Mouse (Mus musculus) right cerebral cortex, adult 18-20 months (tissue): Measurements from ENCODE around the gene Ugt1a9.

Source experiments
- DNase-seq: peaks from one replicate; pipeline ENCODE4 v3.0.0; 2022; ENCODE audit warnings: mixed read lengths

The Ugt1a9 gene

DNA sequence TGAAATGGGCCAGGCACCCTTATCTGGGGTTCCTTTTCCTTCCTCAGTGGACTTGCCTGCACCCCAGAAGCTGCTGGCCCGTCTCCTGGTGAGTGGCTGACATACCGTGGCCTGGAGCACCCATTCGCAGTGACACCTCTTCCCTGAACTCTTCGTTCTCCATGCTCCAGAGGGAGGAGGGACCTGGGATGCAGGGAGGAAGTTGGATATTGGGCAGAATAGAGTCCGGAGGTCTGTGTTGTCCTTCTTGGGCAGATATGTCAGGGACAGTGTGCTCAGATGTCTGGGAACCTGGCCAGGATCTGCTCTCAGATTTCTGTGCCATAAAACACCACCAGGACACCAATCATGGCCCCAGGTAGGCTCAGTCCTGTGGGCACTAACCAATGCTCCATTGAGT is 169.5 kb downstream of the Ugt1a9 start:
- no peak for DNase-seq

GRCm38 (mm10) chr1:88240579-88240978 is 170.0 kb downstream of the Ugt1a9 start:
- DNase-seq = no peak

DNA sequence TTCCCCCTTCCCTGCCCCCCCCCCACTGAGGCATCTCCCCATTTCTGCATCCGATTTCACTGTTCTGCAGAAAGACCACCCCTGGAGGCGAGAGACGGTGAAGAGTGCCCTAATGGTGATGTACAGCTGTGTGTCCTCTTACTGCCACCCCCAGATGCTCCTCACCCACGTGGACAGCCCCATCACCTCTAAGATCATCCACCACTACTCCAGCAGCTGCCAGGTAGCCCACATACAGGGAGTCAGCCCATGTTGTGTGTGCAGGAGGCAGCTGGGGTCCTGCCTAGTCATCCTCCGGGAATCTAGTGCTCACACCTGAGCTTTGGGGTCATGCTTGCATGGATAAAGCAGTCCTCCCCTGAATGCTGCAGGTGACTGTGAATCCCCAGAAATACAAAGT is 173.3 kb downstream of the Ugt1a9 start:
- no peak for DNase-seq

DNA sequence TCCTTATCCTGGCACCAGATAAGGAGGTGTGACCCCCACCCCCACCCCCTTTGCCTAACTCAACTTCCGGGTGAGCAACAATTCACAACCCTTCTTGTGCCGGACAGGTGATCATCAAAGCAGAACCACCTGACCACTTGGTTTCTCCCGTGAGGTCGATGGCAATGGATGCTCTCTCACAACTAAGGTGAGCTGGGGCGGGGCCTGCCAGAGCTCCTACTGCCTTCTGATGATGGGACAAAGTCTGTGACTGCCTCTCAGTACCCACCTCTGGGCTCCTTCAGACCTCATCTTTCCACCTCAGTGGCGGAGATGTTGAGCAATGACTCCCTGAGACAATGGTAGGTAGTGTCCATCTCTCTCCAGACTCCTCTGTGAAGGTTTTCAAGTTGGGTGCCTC is 175.3 kb downstream of the Ugt1a9 start:
- DNase-seq = no peak

DNA sequence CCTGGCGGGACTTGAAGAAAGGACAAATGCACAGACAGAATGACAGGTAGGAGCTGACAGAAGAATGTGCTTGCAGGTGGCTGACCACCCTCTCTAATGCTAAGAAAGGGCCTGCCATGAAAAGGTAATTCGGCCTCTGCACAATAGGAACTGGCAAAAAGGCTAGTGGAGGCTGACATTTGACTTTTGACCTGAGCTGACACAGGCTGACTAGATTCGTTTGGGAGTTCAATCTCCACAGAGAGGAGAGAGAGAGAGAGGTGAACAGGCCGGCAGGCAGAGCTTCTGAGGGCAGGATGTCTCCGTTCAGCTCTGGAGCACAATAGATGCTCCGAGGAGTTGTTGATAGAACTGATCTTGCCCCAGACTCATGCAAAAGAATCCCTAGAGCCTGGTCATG is 175.8 kb downstream of the Ugt1a9 start:
- no peak for DNase-seq

GRCm38 (mm10) chr1:88247660-88248059 is 177.1 kb downstream of the Ugt1a9 start:
- DNase-seq = no peak

DNA sequence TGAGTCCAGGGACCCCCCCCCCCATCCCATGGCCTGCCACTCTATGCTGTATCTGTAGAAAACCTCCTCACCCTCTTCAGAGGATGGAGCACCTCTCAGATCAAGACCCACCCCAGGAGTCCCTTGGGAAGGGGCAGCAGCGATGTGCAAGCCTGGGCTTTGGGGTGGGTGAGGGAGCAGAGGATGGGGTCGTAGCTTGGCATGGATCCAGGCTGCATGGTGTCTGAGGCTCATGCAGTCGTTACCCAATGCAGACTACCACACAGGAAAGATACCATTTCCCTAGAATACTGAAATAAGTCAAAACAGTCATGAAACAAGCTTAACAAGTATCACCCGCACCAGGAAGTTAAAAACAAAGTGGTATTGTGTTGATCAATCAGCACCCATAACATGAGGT is 178.1 kb downstream of the Ugt1a9 start:
- DNase-seq = no peak

GRCm38 (mm10) chr1:88249596-88249995 is 179.0 kb downstream of the Ugt1a9 start:
- DNase-seq = no peak

- no peak for DNase-seq
Observed at GRCm38 (mm10) chr1:88250023-88250422, 179.4 kb downstream of the Ugt1a9 start.

GRCm38 (mm10) chr1:88253106-88253505 is 182.5 kb downstream of the Ugt1a9 start:
- no peak for DNase-seq

GRCm38 (mm10) chr1:88253540-88253939 is 182.9 kb downstream of the Ugt1a9 start:
- no peak for DNase-seq

DNA sequence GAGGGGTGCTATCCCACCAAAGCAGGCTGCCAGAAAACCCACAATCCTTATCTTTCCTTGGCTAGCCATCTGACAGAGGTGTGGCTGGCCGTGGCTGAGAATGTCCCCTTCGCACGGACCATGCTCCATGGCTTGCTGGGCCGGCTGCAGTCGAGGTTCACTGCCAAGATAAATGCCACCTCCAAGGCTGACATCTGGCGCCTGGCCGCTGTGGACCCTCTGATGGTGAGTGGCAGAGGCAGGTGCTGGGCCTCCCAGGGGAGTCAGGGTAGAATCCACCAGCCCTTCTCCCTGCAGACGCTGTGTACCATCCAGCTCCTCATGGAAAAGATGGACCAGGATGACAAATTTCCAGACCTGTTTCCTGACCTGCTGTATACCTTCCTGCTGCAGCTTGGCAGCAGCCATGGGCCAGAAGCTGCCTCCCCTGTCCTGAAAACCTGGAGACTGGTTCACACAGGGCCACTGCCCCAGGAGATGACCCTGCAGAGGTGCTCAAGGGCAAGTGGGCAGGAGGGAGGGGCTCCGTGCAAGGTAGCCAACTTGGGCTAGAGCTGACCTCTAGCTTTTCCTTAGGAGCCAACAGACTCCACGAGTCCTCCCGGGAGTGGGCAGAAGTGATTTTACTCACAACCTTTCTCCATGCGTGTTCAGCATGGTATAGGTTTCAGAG is 184.3 kb downstream of the Ugt1a9 start:
- no peak for DNase-seq

DNA sequence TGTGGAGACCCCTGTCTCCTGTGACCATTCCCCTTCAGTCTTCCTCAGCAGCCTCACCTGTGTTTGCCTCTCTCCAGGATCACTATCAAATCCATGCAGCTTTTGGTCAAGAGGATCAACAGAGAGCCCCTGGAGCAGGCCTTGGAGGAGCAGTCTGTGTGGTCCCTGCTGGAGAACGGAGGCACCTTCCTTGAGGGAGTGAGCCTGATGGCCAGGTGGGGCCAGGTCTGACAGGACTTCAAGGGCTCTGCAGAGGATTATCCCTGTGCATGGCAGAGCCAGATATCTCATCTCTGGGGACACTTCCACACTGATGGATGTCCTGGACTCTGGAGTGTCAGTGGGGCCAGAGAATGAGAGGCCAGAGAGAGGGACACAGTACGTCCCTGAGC is 184.9 kb downstream of the Ugt1a9 start:
- DNase-seq = no peak

DNA sequence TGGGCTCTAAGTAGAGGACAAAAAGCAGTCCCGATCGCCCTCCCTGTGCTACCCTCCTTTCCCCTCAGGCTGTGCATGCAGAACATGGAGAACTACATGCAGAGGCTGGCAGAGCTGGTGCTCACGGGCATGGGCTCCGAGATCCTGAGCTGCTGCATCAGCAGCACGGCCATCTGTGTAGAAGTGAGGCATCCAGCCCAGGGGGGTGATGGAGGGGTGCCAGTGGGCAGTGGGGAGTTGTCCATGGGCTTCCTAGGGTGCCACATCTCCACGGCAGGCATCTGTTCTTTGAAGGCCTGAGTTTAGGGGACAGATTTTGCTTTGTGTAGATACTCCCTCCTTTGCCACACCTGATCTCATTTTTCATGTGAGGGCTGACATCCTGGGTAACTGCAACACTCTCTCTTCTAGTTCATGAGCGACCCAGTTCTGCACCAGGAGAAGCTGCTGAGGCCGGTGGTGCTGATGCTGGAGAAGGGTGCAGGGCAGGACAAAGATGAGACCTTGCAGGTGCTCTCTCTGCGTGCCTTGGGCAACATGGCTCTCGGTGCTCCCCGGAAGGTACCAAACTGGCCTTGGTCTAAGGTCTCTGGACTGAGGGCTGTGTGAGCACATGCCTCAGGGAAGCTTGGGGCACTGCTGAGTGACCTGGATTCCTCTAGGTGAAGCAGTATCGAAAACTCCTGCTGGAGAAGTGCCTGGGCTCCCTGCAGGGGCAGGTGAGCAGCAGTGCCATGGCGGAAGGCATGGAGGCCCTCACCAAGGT is 185.6 kb downstream of the Ugt1a9 start:
- no peak for DNase-seq

DNA sequence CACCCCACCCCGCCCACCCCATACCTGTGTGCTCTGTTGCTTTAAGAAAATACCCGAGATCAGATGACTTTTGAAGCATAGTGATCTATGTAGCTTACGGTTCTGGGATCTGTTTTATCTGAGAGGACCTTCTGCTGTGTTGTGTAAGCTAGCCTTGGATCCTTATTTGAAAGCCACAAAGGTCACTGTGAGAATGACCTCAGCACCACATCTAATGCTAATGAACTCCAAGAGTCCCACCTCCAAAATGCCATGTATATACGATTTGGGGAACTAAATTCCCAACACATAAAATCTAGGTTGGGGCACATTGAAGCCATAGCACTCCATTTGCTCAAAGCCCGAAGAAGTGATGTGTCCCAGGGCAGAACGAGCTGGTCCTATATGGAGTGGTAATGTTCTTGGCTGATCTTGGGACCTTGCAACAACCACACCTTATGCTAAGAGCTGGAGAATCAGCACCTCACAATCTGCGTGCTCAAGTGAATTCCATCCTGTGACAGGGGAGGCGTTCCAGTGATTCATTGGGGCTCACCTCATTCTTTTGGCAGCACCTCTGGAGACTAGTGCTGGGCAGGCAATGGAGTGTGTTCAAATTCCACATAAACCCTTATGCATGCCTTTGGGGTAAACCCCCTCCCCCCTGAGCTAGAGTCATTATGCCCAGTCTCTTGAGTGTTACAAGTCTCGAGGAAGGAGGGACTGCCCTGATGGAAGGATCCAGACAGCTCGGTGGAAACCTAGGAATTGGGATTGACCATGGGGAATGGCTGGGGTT is 186.5 kb downstream of the Ugt1a9 start:
- DNase-seq = no peak

- no peak for DNase-seq
Observed at GRCm38 (mm10) chr1:88257681-88258080, 187.1 kb downstream of the Ugt1a9 start.

DNA sequence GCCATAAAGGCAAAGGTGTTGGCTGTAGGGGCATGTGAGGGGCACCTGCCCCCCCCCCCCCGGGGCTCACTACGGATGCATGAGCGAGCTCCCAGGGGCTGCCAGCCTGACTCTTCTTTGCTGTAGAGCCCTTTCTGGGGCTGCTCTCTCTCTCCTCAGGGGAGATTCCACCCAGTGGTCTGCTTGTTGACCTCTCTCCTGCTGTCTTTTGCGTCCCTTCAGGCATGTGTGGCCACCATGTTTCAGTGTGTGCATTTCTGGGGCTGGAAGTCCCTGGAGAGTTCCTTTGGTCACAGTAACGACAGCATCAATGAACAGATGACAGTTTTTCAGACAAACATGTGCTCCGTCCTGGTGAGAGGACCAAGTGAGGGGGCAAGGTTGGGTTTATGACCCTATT is 187.8 kb downstream of the Ugt1a9 start:
- no peak for DNase-seq

DNA sequence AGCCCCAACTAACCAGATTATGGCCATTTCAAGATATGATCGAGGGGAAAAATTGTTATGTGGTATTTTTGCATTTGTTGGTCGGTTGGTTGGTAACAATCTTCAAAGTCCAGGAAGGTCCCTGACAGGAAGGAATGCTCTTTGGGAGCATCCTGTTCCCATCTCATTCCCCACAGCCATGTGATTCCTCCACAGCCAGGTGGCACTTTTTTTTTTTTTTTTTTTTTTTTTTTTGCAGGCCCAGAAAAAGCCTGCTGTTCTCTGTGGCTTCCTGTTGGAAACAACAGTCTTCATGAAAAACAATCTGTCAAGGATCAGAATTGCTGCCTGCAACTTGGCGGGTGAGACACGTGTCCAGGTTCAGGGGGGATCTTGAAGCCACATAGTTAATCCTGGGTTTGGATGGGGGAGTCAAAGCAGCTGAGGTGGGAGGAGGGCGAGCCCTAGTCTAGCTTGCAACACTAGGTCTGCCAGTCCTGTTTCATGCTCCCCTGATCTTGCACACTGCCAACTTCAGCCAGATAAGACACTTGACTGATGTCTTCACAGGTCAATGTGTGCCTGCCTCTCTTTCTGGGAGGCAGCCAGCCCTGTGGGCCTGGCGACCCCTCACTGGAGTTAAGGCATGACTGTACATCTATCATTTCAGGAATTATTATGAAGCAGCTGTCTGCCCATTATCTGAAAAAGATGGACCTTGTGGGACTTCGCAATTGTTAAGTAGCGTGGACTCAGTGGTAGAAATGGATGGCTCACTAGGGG is 188.5 kb downstream of the Ugt1a9 start:
- no peak for DNase-seq

GRCm38 (mm10) chr1:88259643-88260024 is 189.0 kb downstream of the Ugt1a9 start:
- no peak for DNase-seq

- DNase-seq = no peak
Observed at GRCm38 (mm10) chr1:88260114-88260513, 189.5 kb downstream of the Ugt1a9 start.

DNA sequence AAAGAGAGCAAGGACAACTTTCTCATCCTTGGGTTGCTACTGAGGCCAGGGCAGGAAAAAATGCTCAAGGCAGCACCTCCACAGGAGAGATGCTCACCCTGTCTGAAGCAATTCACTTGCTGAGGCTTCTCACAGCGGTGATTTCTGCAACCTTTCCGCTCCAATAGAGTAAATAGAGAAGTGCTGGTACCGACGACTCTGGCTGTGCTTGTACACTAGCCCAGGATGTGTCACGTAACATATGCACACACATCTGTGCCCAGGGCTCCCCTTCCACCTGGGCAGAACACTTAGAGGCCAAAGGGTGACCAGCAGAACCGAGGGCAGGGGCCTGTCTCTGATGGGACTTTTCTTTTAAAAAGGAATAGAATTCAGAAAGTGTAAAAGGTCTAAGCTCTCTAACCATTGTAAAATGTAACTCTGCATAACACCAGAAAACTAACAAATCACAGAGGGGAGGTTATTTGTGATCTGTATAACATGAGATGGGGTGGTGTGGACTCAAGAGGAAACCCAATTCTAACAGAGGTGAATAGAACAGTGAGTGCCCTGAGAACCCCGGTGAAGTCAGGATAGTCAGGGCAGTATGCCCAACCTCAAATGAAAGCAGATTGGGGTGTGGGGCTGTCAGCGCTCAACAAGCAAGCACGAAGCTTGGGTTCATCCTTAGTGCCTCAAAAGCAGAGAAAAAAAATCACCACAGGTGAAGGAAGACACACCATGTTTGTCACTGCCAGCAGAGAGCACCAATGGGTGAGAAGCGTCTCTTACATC is 190.2 kb downstream of the Ugt1a9 start:
- DNase-seq = no peak

- DNase-seq = no peak
Observed at GRCm38 (mm10) chr1:88261706-88262105, 191.1 kb downstream of the Ugt1a9 start.
